Mouse (Mus musculus) bone marrow macrophage, adult 2 months (primary cell): ENCODE data around the gene Cmtm3.

Experiments
- CTCF ChIP-seq: IDR thresholded peaks from 2 replicates; pipeline ENCODE4 v1.5.1; 2012; ENCODE audit warnings: low read depth, mild to moderate bottlenecking, low read length, moderate library complexity
- POLR2A ChIP-seq: IDR thresholded peaks from 2 replicates; pipeline ENCODE4 v1.6.1; 2012; ENCODE audit warnings: mild to moderate bottlenecking, low read depth, low read length, borderline replicate concordance

DNA sequence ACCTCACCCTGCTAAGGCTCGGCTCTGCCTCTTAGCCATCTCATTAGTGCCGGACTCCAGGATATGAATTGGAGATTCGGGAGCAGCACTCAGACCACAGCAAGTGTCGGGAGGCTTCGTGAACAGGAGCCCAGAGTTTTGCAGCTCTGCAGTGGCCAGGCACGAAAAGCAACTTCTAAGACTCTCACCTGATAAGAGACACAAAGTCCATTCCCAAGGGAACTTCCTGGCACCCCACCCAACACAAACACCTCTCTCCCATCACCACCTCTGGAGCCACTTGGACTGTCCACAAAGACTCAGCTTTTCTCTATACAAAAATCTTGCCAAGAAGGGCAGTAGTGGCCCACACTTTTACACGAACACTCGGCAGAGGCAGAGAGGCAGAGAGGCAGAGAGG, 51.0 kb downstream of the Cmtm3 start:
- no peak for TF ChIP-seq CTCF
- TF ChIP-seq POLR2A: no peak
